Mouse (Mus musculus) E14TG2a.4 (cell line): ENCODE measurements around the gene Diras2.
A peak's percentile ranks its signal among the peaks of the same experiment; 100 is the strongest.

Source experiments
- H3K27me3 ChIP-seq: 2 replicates; pipeline ENCODE4 v1.6.1; 2014; ENCODE audit warnings: low read length, control low read depth; ENCODE audit not compliant: insufficient read depth
- H3K36me3 ChIP-seq: 2 replicates; pipeline ENCODE4 v1.6.1; 2014; ENCODE audit warnings: low read length, control low read depth; ENCODE audit not compliant: insufficient read depth
- H3K4me1 ChIP-seq: replicated peaks from 2 replicates; pipeline ENCODE4 v1.6.1; 2014; ENCODE audit warnings: low read depth, low read length, control low read depth
- H3K4me3 ChIP-seq: replicated peaks from 2 replicates; pipeline ENCODE4 v1.5.1; 2014; ENCODE audit warnings: mild to moderate bottlenecking, low read length
- H3K9me3 ChIP-seq: 2 replicates; pipeline ENCODE4 v1.6.1; 2014; ENCODE audit warnings: low read length, control low read depth
- CTCF ChIP-seq: conservative IDR thresholded peaks from 2 replicates; pipeline ENCODE4 v1.5.1; 2014; ENCODE audit warnings: low read length
- NANOG ChIP-seq: IDR thresholded peaks from 2 replicates; pipeline ENCODE4 v1.6.1; 2014; ENCODE audit warnings: borderline replicate concordance, low read length, mixed read lengths
- POU5F1 ChIP-seq: IDR thresholded peaks from 2 replicates; pipeline ENCODE4 v1.6.1; 2014; ENCODE audit warnings: low read length, borderline replicate concordance

Diras2 gene

GRCm38 (mm10) chr13:52474807-52475206 lies 56.3 kb downstream of the Diras2 start:
- Histone ChIP-seq H3K27me3 (peaks cover 3% of the 10 kb centered on the region; the same call in 1 of the 2 replicates), H3K4me3 (no peak overlapping the region), H3K9me3 (no peaks in the 10 kb centered on the region), H3K4me1 (no peaks in the 10 kb centered on the region), H3K36me3 (no peaks in the 10 kb centered on the region)
- TF ChIP-seq NANOG (no peak), CTCF (no peak), POU5F1 (no peak)

- H3K9me3 ChIP-seq = no peaks in the 10 kb centered on the region
- H3K27me3 ChIP-seq = peaks cover 3% of the 10 kb centered on the region; the same call in 1 of the 2 replicates
- no peak for TF ChIP-seq CTCF
- no peak overlapping the region for H3K4me3 ChIP-seq
- H3K36me3 ChIP-seq = no peaks in the 10 kb centered on the region
- no peaks in the 10 kb centered on the region for H3K4me1 ChIP-seq
Measured at GRCm38 (mm10) chr13:52469795-52470690, 61.0 kb downstream of the Diras2 start.

- Histone ChIP-seq H3K27me3 (no peaks in the 10 kb centered on the region), H3K4me1 (peaks cover 3% of the 10 kb centered on the region; the same call in 1 of the 2 replicates), H3K4me3 (no peak overlapping the region), H3K36me3 (no peaks in the 10 kb centered on the region), H3K9me3 (peaks cover 3% of the 10 kb centered on the region)
- TF ChIP-seq POU5F1 = no peak
- no peak for TF ChIP-seq NANOG
- TF ChIP-seq CTCF = no peak
Measured at GRCm38 (mm10) chr13:52465141-52465540, 65.9 kb downstream of the Diras2 start.

- Histone ChIP-seq H3K36me3 (no peaks in the 10 kb centered on the region), H3K27me3 (no peaks in the 10 kb centered on the region), H3K9me3 (peaks cover 3% of the 10 kb centered on the region), H3K4me3 (no peak overlapping the region), H3K4me1 (peaks cover 18% of the 10 kb centered on the region)
- no peak for TF ChIP-seq CTCF
- TF ChIP-seq POU5F1 = no peak
- TF ChIP-seq NANOG = no peak
Measured at GRCm38 (mm10) chr13:52459982-52460381, 71.1 kb downstream of the Diras2 start.

GRCm38 (mm10) chr13:52457889-52458324 lies 73.2 kb downstream of the Diras2 start:
- no peaks in the 10 kb centered on the region for H3K36me3 ChIP-seq
- TF ChIP-seq POU5F1 (no peak), NANOG (no peak), CTCF (no peak)
- H3K27me3 ChIP-seq = no peaks in the 10 kb centered on the region
- H3K4me1 ChIP-seq = peaks cover 23% of the 10 kb centered on the region
- no peak overlapping the region for H3K4me3 ChIP-seq
- H3K9me3 ChIP-seq = peaks cover 3% of the 10 kb centered on the region

GRCm38 (mm10) chr13:52457177-52457888 lies 73.7 kb downstream of the Diras2 start:
- TF ChIP-seq CTCF (peak; percentile 19), NANOG (no peak), POU5F1 (no peak)
- Histone ChIP-seq H3K36me3 (no peaks in the 10 kb centered on the region), H3K4me1 (peaks cover 23% of the 10 kb centered on the region), H3K9me3 (peaks cover 2% of the 10 kb centered on the region), H3K4me3 (no peak overlapping the region), H3K27me3 (no peaks in the 10 kb centered on the region)

- no peaks in the 10 kb centered on the region for H3K9me3 ChIP-seq
Measured at GRCm38 (mm10) chr13:52455329-52455728, 75.8 kb downstream of the Diras2 start.

GRCm38 (mm10) chr13:52454708-52455250 lies 76.3 kb downstream of the Diras2 start:
- Histone ChIP-seq H3K4me3 (no peak overlapping the region), H3K4me1 (peaks cover 23% of the 10 kb centered on the region), H3K27me3 (no peaks in the 10 kb centered on the region), H3K9me3 (no peaks in the 10 kb centered on the region), H3K36me3 (no peaks in the 10 kb centered on the region)
- TF ChIP-seq POU5F1 = no peak
- no peak for TF ChIP-seq CTCF
- TF ChIP-seq NANOG = no peak

More at GRCm38 (mm10) chr13:52455329-52455728, 75.8 kb downstream of the Diras2 start:
- Histone ChIP-seq H3K36me3 (no peaks in the 10 kb centered on the region), H3K4me3 (no peak overlapping the region), H3K27me3 (no peaks in the 10 kb centered on the region), H3K4me1 (peaks cover 23% of the 10 kb centered on the region)
- TF ChIP-seq CTCF (no peak), POU5F1 (no peak), NANOG (no peak)
